Mouse (Mus musculus) embryonic facial prominence, embryonic 14.5 days (tissue): ENCODE data around the gene Tdp2. TPM values are rescaled to one million over a fixed set of nuclear protein-coding genes. Genes with fewer than 3 reads are reported as not detected.

ENCODE experiments used
- ATAC-seq: fragments of 200-750 bp; cut with Nextera tagmentation; 2 replicates; pipeline ENCODE4 v1.8.0; 2017; ENCODE audit warnings: low read depth, moderate number of reproducible peaks, moderate TSS enrichment
- DNase-seq: peaks from one replicate; pipeline ENCODE4 v3.0.0-alpha.2; 2015; ENCODE audit warnings: low spot score
- H3K27ac ChIP-seq: fragments of 300-500 bp; sonication (generic); replicated peaks from 2 replicates; pipeline ENCODE4 v1.5.1; 2014; ENCODE audit warnings: low read depth, mild to moderate bottlenecking, low read length, moderate library complexity
- H3K27me3 ChIP-seq: fragments of 300-500 bp; sonication (generic); replicated peaks from 2 replicates; pipeline ENCODE4 v1.6.1; 2014; ENCODE audit warnings: low read length; ENCODE audit not compliant: control insufficient read depth, insufficient read depth
- H3K36me3 ChIP-seq: fragments of 300-500 bp; sonication (generic); 2 replicates; pipeline ENCODE4 v1.6.1; 2014; ENCODE audit warnings: low read length, mixed read lengths; ENCODE audit not compliant: control insufficient read depth, insufficient read depth
- H3K4me1 ChIP-seq: fragments of 300-500 bp; sonication (generic); 2 replicates; pipeline ENCODE4 v1.6.1; 2014; ENCODE audit warnings: antibody characterized with exemption, low read length; ENCODE audit not compliant: control insufficient read depth, insufficient read depth
- H3K4me2 ChIP-seq: fragments of 300-500 bp; sonication (generic); 2 replicates; pipeline ENCODE4 v1.6.1; 2014; ENCODE audit warnings: low read depth, mild to moderate bottlenecking, low read length, moderate library complexity, mixed read lengths
- H3K4me3 ChIP-seq: fragments of 300-500 bp; sonication (generic); 2 replicates; pipeline ENCODE4 v1.5.1; 2014; ENCODE audit warnings: low read depth, mild to moderate bottlenecking, low read length
- H3K9ac ChIP-seq: fragments of 300-500 bp; sonication (generic); 2 replicates; pipeline ENCODE4 v1.6.1; 2014; ENCODE audit warnings: low read depth, mild to moderate bottlenecking, low read length, moderate library complexity, mixed read lengths
- H3K9me3 ChIP-seq: fragments of 300-500 bp; sonication (generic); 2 replicates; pipeline ENCODE4 v1.6.1; 2016; ENCODE audit warnings: low read length; ENCODE audit not compliant: control insufficient read depth
- WGBS: fragments of 180-500 bp; shearing (Covaris S2); extraction: QIAGEN DNeasy Blood & Tissue Kit; methylation state at CpG from one replicate; pipeline ENCODE4 v1.1.7; 2014; 5-methylcytosine and 5-hydroxymethylcytosine counted together
- polyA plus RNA-seq: library from polyadenylated mRNA; unstranded; fragments of >200 nt; fragmentation: Nextera tagmentation; extraction: Ambion mirVana; gene quantifications from 2 replicates; pipeline ENCODE4 v1.2.1, GENCODE M21; 2014

The Tdp2 gene
- polyA plus RNA-seq, 1 experiment from 2014 or later = 44.4 TPM

- no peak overlapping the region for H3K27ac ChIP-seq
- H3K9ac ChIP-seq = no peak overlapping the region
- no peaks in the 10 kb centered on the region for H3K9me3 ChIP-seq
- 62% methylated on average over 4 of the region's 4 CpGs for WGBS
- DNase-seq (no peak), ATAC-seq (peak; percentile 56)
- no peak overlapping the region for H3K4me3 ChIP-seq
- H3K4me1 ChIP-seq = no peaks in the 10 kb centered on the region
- no peak overlapping the region for H3K4me2 ChIP-seq
- no peaks in the 10 kb centered on the region for H3K27me3 ChIP-seq
- peaks cover 49% of the 10 kb centered on the region for H3K36me3 ChIP-seq
Measured at GRCm38 (mm10) chr13:24816125-24817092, 15.1 kb upstream of the Tdp2 start.

- Histone ChIP-seq H3K36me3 (peaks cover 19% of the 10 kb centered on the region), H3K4me2 (no peak overlapping the region), H3K4me1 (no peaks in the 10 kb centered on the region), H3K27me3 (no peaks in the 10 kb centered on the region), H3K27ac (no peak overlapping the region), H3K9ac (no peak overlapping the region), H3K4me3 (no peak overlapping the region), H3K9me3 (no peaks in the 10 kb centered on the region)
- WGBS = 72% methylated on average over 1 of the region's 1 CpGs
- no peak for ATAC-seq
- no peak for DNase-seq
Measured at GRCm38 (mm10) chr13:24819931-24820330, 11.5 kb upstream of the Tdp2 start.

GRCm38 (mm10) chr13:24822663-24823343, 8.7 kb upstream of the Tdp2 start:
- no peak overlapping the region for H3K4me2 ChIP-seq
- no peak overlapping the region for H3K4me3 ChIP-seq
- H3K9me3 ChIP-seq = no peaks in the 10 kb centered on the region
- no peaks in the 10 kb centered on the region for H3K4me1 ChIP-seq
- H3K36me3 ChIP-seq = peaks cover 12% of the 10 kb centered on the region; the same call in 1 of the 2 replicates
- ATAC-seq (no peak), DNase-seq (no peak)
- H3K9ac ChIP-seq = no peak overlapping the region
- H3K27me3 ChIP-seq = no peaks in the 10 kb centered on the region
- WGBS = 82% methylated on average over 16 of the region's 16 CpGs
- no peak overlapping the region for H3K27ac ChIP-seq

DNA sequence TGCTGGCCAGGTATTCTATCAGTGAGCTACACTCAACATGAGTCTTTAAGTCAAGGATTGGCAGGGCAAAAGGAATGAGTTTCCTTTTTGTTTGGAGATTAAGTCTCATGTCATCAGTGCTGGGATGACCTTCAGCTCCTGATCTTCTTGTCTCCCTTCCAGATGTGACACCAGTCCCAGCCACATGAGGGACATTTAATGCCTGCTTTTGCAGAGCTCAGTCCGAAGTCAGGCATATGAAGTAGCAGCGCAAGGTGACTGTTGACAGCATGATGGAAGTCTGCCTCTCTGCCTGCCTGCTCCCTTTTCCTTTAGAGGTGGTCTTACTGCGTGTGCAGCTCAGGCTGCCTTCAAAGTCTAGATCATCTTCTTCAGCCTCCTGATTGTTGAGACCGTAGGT, 6.8 kb upstream of the Tdp2 start:
- Histone ChIP-seq H3K9me3 (no peaks in the 10 kb centered on the region), H3K9ac (no peak overlapping the region), H3K27ac (no peak overlapping the region), H3K4me3 (no peak overlapping the region), H3K4me2 (no peak overlapping the region), H3K4me1 (no peaks in the 10 kb centered on the region), H3K36me3 (no peaks in the 10 kb centered on the region), H3K27me3 (no peaks in the 10 kb centered on the region)
- DNase-seq (no peak), ATAC-seq (no peak)
- WGBS = 85% methylated on average over 4 of the region's 4 CpGs

- no peak for ATAC-seq
- no peak for DNase-seq
Measured at GRCm38 (mm10) chr13:24825587-24825986, 5.9 kb upstream of the Tdp2 start.

DNA sequence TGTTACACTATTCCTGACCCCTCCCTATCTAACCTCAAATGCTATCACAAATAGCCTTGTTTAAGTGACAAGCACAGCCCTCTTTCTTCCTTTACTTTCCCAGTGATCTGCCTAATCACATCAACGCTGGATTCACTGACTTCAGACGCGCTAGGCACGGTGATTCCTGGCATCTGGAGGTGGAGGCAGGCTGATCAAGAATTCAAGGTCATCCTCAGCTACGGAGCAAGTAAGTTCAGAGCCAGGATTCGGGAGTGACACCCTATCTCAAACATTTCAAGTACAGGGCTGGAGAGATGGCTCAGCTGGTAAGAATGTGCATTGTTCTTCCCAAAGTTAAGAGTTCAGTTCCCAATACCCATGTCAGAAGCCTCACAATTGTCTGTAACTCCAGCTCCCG, 5.4 kb upstream of the Tdp2 start:
- WGBS = 77% methylated on average over 7 of the region's 7 CpGs
- no peaks in the 10 kb centered on the region for H3K36me3 ChIP-seq
- H3K4me1 ChIP-seq = no peaks in the 10 kb centered on the region
- H3K4me2 ChIP-seq = no peak overlapping the region
- no peaks in the 10 kb centered on the region for H3K27me3 ChIP-seq
- H3K27ac ChIP-seq = no peak overlapping the region
- no peak for ATAC-seq
- DNase-seq = no peak
- H3K4me3 ChIP-seq = no peak overlapping the region
- H3K9ac ChIP-seq = no peak overlapping the region
- no peaks in the 10 kb centered on the region for H3K9me3 ChIP-seq

More at GRCm38 (mm10) chr13:24825587-24825986, 5.9 kb upstream of the Tdp2 start:
- no peak overlapping the region for H3K9ac ChIP-seq
- no peaks in the 10 kb centered on the region for H3K4me1 ChIP-seq
- H3K27me3 ChIP-seq = no peaks in the 10 kb centered on the region
- H3K9me3 ChIP-seq = no peaks in the 10 kb centered on the region
- no peak overlapping the region for H3K4me3 ChIP-seq
- H3K4me2 ChIP-seq = no peak overlapping the region
- 76% methylated on average over 4 of the region's 4 CpGs for WGBS
- no peak overlapping the region for H3K27ac ChIP-seq
- no peaks in the 10 kb centered on the region for H3K36me3 ChIP-seq

DNA sequence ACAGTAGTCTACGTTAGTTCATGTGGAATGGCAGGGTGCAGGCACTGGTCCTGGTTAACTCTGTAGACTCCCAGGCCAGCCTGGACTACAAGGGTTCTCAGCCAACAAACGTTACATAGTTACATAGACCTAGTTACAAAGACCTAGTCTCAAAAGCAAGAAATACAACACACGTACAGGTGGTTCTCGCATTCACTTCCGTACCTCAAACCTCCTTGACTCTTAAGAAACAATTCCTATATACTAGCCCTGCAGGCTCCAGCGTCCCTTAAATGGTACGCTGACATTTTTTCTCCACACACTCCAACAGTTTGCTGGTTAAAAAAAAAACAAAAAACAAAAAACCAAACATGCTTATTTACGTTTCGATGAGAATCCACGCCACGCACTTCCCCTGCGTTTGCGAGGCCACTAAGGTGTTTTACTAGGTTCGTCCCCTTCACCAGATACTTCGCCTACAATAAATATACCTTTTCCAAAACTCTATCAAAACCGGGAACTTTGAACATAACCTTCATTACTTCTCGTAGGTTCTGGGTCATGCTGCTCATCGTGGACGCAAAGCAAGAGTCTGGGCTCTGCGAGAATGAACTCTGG, 625 bp upstream of the Tdp2 start:
- DNase-seq = no peak
- Histone ChIP-seq H3K4me3 (peak overlapping the region; percentile 97), H3K27ac (peak overlapping the region; percentile 59), H3K9me3 (no peaks in the 10 kb centered on the region), H3K27me3 (no peaks in the 10 kb centered on the region), H3K36me3 (no peaks in the 10 kb centered on the region), H3K4me2 (peak overlapping the region; percentile 77), H3K4me1 (peaks cover 10% of the 10 kb centered on the region), H3K9ac (peak overlapping the region; percentile 95)
- 2% methylated on average over 20 of the region's 20 CpGs for WGBS
- no peak for ATAC-seq

DNA sequence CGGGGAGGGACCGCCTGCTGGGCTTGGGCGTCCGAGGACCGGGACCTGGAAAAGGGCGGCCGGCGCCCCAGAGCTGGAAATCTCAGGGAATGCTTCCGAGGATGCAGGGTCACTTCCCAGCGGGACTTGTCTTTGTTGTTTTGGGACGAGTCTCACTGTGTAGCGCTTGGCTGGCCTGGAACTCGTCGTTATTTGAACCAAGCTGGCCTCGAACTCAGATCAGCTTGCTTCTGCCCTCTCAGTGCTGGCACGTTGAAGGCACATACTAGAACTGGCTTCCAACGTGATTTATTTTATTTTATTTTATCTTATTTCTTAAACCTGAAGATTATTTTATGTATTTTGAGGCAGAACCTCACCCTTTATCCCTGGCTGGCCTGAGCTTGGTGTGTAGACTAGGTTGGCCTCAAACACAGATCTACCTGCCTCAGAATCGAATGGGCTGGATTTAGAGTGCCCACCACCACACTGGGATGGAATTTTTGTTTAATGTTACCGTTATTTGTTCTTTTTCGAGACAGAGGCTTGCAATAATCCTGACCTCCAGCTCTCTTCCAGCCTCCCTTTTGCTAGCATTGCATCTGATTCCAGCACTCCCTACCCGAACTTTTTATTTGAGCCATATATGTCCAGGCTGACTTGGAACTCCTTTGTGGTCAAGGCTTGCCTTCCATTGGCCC, 792 bp downstream of the Tdp2 start:
- Histone ChIP-seq H3K27ac (peak overlapping the region; percentile 92), H3K4me2 (peak overlapping the region; percentile 77), H3K36me3 (peaks cover 5% of the 10 kb centered on the region; the same call in 1 of the 2 replicates), H3K9me3 (no peaks in the 10 kb centered on the region), H3K27me3 (no peaks in the 10 kb centered on the region), H3K4me3 (peak overlapping the region; percentile 97), H3K9ac (peak overlapping the region; percentile 95), H3K4me1 (peaks cover 10% of the 10 kb centered on the region)
- WGBS = 5% methylated on average over 14 of the region's 21 CpGs
- ATAC-seq = no peak
- no peak for DNase-seq
